Mouse (Mus musculus) CD4-positive helper T cell, adult 2 months (primary cell): ENCODE measurements at regions not wholly inside any gene's neighbourhood (a gene's known extent, or its start where the extent isn't known, plus 50 kb on each side); places are given as distances from the start of the nearest gene placed in this dataset.

Experiments
- DNase-seq: peaks from one replicate; pipeline ENCODE4 v3.0.0-alpha.2; 2012; ENCODE audit warnings: low read depth, missing footprints, low spot score

- no peak for DNase-seq
Observed at GRCm38 (mm10) chr7:83077035-83077918, 210.1 kb downstream of the Mex3b start.

- DNase-seq = no peak
Observed at GRCm38 (mm10) chr7:83077919-83078265, 210.8 kb downstream of the Mex3b start.

- DNase-seq = no peak
Observed at GRCm38 (mm10) chr7:83078695-83079094, 211.6 kb downstream of the Mex3b start.

- no peak for DNase-seq
Observed at GRCm38 (mm10) chr7:83079842-83080241, 212.7 kb downstream of the Mex3b start.

GRCm38 (mm10) chr7:83084496-83085082, 217.5 kb downstream of the Mex3b start:
- DNase-seq = no peak

GRCm38 (mm10) chr7:83085547-83086158, 218.5 kb downstream of the Mex3b start:
- DNase-seq = no peak

- DNase-seq = no peak
Observed at GRCm38 (mm10) chr7:83087408-83087807, 220.3 kb downstream of the Mex3b start.

GRCm38 (mm10) chr7:83088125-83088524, 221.0 kb downstream of the Mex3b start:
- DNase-seq = no peak

GRCm38 (mm10) chr7:83089330-83089982, 222.3 kb downstream of the Mex3b start:
- DNase-seq = no peak

- DNase-seq = no peak
Observed at GRCm38 (mm10) chr7:83093923-83094355, 226.8 kb downstream of the Mex3b start.

- DNase-seq = no peak
Observed at GRCm38 (mm10) chr7:83094899-83095298, 227.8 kb downstream of the Mex3b start.

- DNase-seq = no peak
Observed at GRCm38 (mm10) chr7:83095593-83095992, 228.5 kb downstream of the Mex3b start.

- DNase-seq = no peak
Observed at GRCm38 (mm10) chr7:83104426-83104825, 237.3 kb downstream of the Mex3b start.

- no peak for DNase-seq
Observed at GRCm38 (mm10) chr7:83105672-83106071, 238.5 kb downstream of the Mex3b start.

- DNase-seq = no peak
Observed at GRCm38 (mm10) chr7:83111217-83111823, 244.2 kb downstream of the Mex3b start.

GRCm38 (mm10) chr7:83116487-83116886, 249.4 kb downstream of the Mex3b start:
- DNase-seq = peak; percentile 39

GRCm38 (mm10) chr7:83117065-83117464, 249.9 kb downstream of the Mex3b start:
- no peak for DNase-seq

GRCm38 (mm10) chr7:83126196-83126595, 259.1 kb downstream of the Mex3b start:
- DNase-seq = no peak

- DNase-seq = no peak
Observed at GRCm38 (mm10) chr7:83140216-83140615, 273.1 kb downstream of the Mex3b start.

GRCm38 (mm10) chr7:83140658-83141057, 273.5 kb downstream of the Mex3b start:
- no peak for DNase-seq

GRCm38 (mm10) chr7:83144018-83144417, 276.9 kb downstream of the Mex3b start:
- peak; percentile 11 for DNase-seq

GRCm38 (mm10) chr7:83145551-83145950, 278.4 kb downstream of the Mex3b start:
- no peak for DNase-seq
